Mouse (Mus musculus) spleen, embryonic (tissue): Measurements from ENCODE around the gene Mapk8.

Experiments
- CTCF ChIA-PET: fragments of 350-600 bp; sonication (Branson Sonifier 250); formaldehyde crosslinking; loops from one replicate; lab custom pipeline; 2022; lab: Charles Lee

The Mapk8 gene

GRCm38 (mm10) chr14:33348146-33348545 lies 98.8 kb downstream of the Mapk8 start:
- CTCF ChIA-PET, result no interaction called here

- CTCF ChIA-PET, result no interaction called here
Measured at GRCm38 (mm10) chr14:33347738-33348137, 99.2 kb downstream of the Mapk8 start.

GRCm38 (mm10) chr14:33346546-33346945 lies 100.4 kb downstream of the Mapk8 start:
- CTCF ChIA-PET, result no interaction called here

- CTCF ChIA-PET, result no interaction called here
Measured at GRCm38 (mm10) chr14:33343131-33343725, 103.7 kb downstream of the Mapk8 start.

GRCm38 (mm10) chr14:33338684-33339083 lies 108.3 kb downstream of the Mapk8 start:
- CTCF ChIA-PET, result no interaction called here

GRCm38 (mm10) chr14:33335733-33336132 lies 111.2 kb downstream of the Mapk8 start:
- CTCF ChIA-PET, result no interaction called here

- CTCF ChIA-PET, result no interaction called here
Measured at GRCm38 (mm10) chr14:33334402-33334801, 112.6 kb downstream of the Mapk8 start.

- CTCF ChIA-PET, result no interaction called here
Measured at GRCm38 (mm10) chr14:33333833-33334232, 113.1 kb downstream of the Mapk8 start.

GRCm38 (mm10) chr14:33331627-33332026 lies 115.3 kb downstream of the Mapk8 start:
- CTCF ChIA-PET, result no interaction called here

- CTCF ChIA-PET, result no interaction called here
Measured at GRCm38 (mm10) chr14:33330986-33331385, 116.0 kb downstream of the Mapk8 start.

- CTCF ChIA-PET, result no interaction called here
Measured at GRCm38 (mm10) chr14:33329297-33329805, 117.6 kb downstream of the Mapk8 start.

- CTCF ChIA-PET, result no interaction called here
Measured at GRCm38 (mm10) chr14:33328369-33328768, 118.6 kb downstream of the Mapk8 start.
